Mouse (Mus musculus) neural tube, embryonic 15.5 days (tissue): ENCODE results near the gene Cacng6. TPM values are rescaled to one million over a fixed set of nuclear protein-coding genes. Genes with fewer than 3 reads are reported as not detected.
"Not testable (repeated sequence)": the region's sequence is repeated elsewhere in the genome, so short reads cannot be mapped to it uniquely, and the experiment has no call there.

Experiments used
- ATAC-seq: fragments of 200-750 bp; cut with Nextera tagmentation; 2 replicates; pipeline ENCODE4 v1.8.0; 2017; ENCODE audit warnings: mild to moderate bottlenecking, moderate TSS enrichment, moderate library complexity; ENCODE audit not compliant: low FRiP score
- H3K27ac ChIP-seq: fragments of 300-500 bp; sonication (generic); replicated peaks from 2 replicates; pipeline ENCODE4 v1.5.1; 2015; ENCODE audit warnings: mild to moderate bottlenecking, inconsistent platforms
- H3K27me3 ChIP-seq: fragments of 300-500 bp; sonication (generic); replicated peaks from 2 replicates; pipeline ENCODE4 v1.6.1; 2015; ENCODE audit warnings: inconsistent platforms
- H3K36me3 ChIP-seq: fragments of 300-500 bp; sonication (generic); 2 replicates; pipeline ENCODE4 v1.6.1; 2015; ENCODE audit warnings: inconsistent platforms
- H3K4me1 ChIP-seq: fragments of 300-500 bp; sonication (generic); 2 replicates; pipeline ENCODE4 v1.6.1; 2015; ENCODE audit warnings: inconsistent platforms
- H3K4me2 ChIP-seq: fragments of 300-500 bp; sonication (generic); 2 replicates; pipeline ENCODE4 v1.6.1; 2015; ENCODE audit warnings: inconsistent platforms, mild to moderate bottlenecking, moderate library complexity
- H3K4me3 ChIP-seq: fragments of 300-500 bp; sonication (generic); replicated peaks from 2 replicates; pipeline ENCODE4 v1.5.1; 2015; ENCODE audit warnings: mild to moderate bottlenecking, inconsistent platforms
- H3K9ac ChIP-seq: fragments of 300-500 bp; sonication (generic); replicated peaks from 2 replicates; pipeline ENCODE4 v1.6.1; 2015; ENCODE audit warnings: mild to moderate bottlenecking, inconsistent platforms
- H3K9me3 ChIP-seq: fragments of 300-500 bp; sonication (generic); replicated peaks from 2 replicates; pipeline ENCODE4 v1.6.1; 2016; ENCODE audit warnings: inconsistent platforms
- WGBS: fragments of 180-500 bp; shearing (Covaris S2); methylation state at CpG from one replicate; pipeline ENCODE4 v1.1.7; 2015; ENCODE audit warnings: mixed read lengths; 5-methylcytosine and 5-hydroxymethylcytosine counted together
- polyA plus RNA-seq: library from polyadenylated mRNA; unstranded; fragments of >200 nt; fragmentation: Nextera tagmentation; extraction: Ambion mirVana; gene quantifications from 2 replicates; pipeline ENCODE4 v1.2.1, GENCODE M21; 2015

Cacng6 gene
- polyA plus RNA-seq, 1 experiment from 2014 or later: 0.97 TPM

DNA sequence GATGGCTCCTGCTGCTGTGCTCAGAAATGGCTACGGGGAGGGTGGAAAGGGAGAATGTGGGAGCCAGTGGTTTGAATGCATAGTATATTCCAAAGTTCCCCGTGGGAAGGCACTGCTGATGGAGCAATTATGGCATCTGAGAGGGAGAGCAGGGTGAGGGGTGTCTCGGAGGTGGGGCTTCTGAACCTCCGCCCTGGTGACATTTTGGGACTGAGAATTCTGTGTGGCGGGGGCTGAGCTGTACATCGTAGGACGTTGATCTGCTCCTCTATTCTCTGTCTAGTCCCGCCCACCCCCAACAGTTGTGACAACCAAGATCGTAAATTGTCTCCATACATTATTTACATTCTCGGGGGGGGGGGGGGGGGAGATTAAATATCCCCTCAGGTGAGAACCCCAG lies 26.6 kb upstream of the Cacng6 start:
- H3K9ac ChIP-seq: no peak overlapping the region
- WGBS: 22% methylated on average over 10 of the region's 10 CpGs

GRCm38 (mm10) chr7:3397797-3398196 lies 26.2 kb upstream of the Cacng6 start:
- peak; percentile 65; the same call in 1 of the 2 replicates for ATAC-seq
- H3K27me3 ChIP-seq: no peaks in the 10 kb centered on the region
- H3K36me3 ChIP-seq: peaks cover 10% of the 10 kb centered on the region
- peaks cover 33% of the 10 kb centered on the region for H3K4me1 ChIP-seq
- H3K9ac ChIP-seq: no peak overlapping the region
- H3K4me3 ChIP-seq: no peak overlapping the region; the same call in 1 of the 2 replicates
- WGBS: 4% methylated on average over 7 of the region's 7 CpGs
- H3K9me3 ChIP-seq: no peaks in the 10 kb centered on the region
- peak overlapping the region; percentile 37 for H3K4me2 ChIP-seq
- H3K27ac ChIP-seq: no peak overlapping the region

More for the DNA sequence above, 26.6 kb upstream of the Cacng6 start:
- Histone ChIP-seq H3K36me3 (peaks cover 10% of the 10 kb centered on the region), H3K4me1 (peaks cover 37% of the 10 kb centered on the region), H3K9me3 (no peaks in the 10 kb centered on the region), H3K27ac (no peak overlapping the region), H3K27me3 (no peaks in the 10 kb centered on the region), H3K4me3 (no peak overlapping the region; the same call in 1 of the 2 replicates), H3K4me2 (peak overlapping the region; percentile 37)
- peak; percentile 30; the same call in 1 of the 2 replicates for ATAC-seq

GRCm38 (mm10) chr7:3398363-3398762 lies 25.6 kb upstream of the Cacng6 start:
- ATAC-seq: not testable (repeated sequence)
- WGBS: 93% methylated on average over 8 of the region's 8 CpGs

GRCm38 (mm10) chr7:3399937-3400336 lies 24.1 kb upstream of the Cacng6 start:
- H3K27ac ChIP-seq: no peak overlapping the region
- H3K9me3 ChIP-seq: no peaks in the 10 kb centered on the region
- no peak overlapping the region for H3K4me3 ChIP-seq
- H3K36me3 ChIP-seq: peaks cover 8% of the 10 kb centered on the region; the same call in 1 of the 2 replicates
- H3K27me3 ChIP-seq: no peaks in the 10 kb centered on the region
- peaks cover 19% of the 10 kb centered on the region for H3K4me1 ChIP-seq
- H3K9ac ChIP-seq: no peak overlapping the region
- no peak for ATAC-seq
- no peak overlapping the region for H3K4me2 ChIP-seq

More at GRCm38 (mm10) chr7:3398363-3398762, 25.6 kb upstream of the Cacng6 start:
- H3K27me3 ChIP-seq, H3K4me2 ChIP-seq, H3K27ac ChIP-seq, H3K9me3 ChIP-seq, H3K4me3 ChIP-seq, H3K9ac ChIP-seq: not testable (repeated sequence)
- Histone ChIP-seq H3K36me3 (peaks cover 16% of the 10 kb centered on the region), H3K4me1 (peaks cover 27% of the 10 kb centered on the region)

DNA sequence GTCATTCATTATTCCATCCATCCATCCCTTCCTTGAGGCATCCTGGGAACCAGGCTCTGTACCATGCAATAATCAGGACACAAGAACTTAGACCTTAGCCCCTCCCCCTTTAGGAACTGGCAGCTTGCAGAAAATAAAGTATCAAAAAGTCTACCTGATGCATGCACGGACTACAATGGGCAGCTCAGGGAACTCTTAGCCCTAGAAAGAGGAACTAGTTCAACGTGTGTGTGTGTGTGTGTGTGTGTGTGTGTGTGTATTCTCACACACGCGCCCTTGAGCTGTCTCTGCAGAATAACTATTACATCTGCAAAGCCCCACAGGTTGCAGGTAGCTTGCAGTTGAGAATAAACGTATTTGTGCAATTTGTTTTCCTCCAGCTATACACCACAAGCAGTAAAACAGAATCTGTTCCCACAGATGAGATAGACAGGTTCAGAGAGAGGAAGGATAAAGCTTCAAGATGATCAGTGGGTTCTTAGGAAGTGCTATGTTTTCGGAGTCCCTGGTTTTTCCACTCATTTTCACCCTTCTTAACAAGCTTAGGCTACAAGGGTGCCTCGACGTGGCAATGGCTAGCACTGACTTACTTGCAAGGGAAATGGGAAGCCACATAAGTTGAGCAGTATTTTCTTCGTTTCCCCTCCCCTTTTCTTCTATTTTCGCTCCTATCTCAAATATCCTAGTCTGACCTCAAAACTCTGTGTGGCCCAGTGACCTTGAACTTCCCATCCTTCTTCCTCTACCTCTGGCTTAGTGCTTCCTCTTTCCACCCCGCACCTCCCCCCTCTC lies 14.1 kb upstream of the Cacng6 start:
- peaks cover 24% of the 10 kb centered on the region for H3K27me3 ChIP-seq
- peaks cover 22% of the 10 kb centered on the region for H3K4me1 ChIP-seq
- no peaks in the 10 kb centered on the region for H3K36me3 ChIP-seq
- H3K9me3 ChIP-seq: no peaks in the 10 kb centered on the region
- H3K9ac ChIP-seq: no peak overlapping the region
- no peak overlapping the region for H3K4me3 ChIP-seq
- no peak overlapping the region for H3K27ac ChIP-seq
- no peak for ATAC-seq
- no peak overlapping the region for H3K4me2 ChIP-seq
- 75% methylated on average over 11 of the region's 11 CpGs for WGBS

DNA sequence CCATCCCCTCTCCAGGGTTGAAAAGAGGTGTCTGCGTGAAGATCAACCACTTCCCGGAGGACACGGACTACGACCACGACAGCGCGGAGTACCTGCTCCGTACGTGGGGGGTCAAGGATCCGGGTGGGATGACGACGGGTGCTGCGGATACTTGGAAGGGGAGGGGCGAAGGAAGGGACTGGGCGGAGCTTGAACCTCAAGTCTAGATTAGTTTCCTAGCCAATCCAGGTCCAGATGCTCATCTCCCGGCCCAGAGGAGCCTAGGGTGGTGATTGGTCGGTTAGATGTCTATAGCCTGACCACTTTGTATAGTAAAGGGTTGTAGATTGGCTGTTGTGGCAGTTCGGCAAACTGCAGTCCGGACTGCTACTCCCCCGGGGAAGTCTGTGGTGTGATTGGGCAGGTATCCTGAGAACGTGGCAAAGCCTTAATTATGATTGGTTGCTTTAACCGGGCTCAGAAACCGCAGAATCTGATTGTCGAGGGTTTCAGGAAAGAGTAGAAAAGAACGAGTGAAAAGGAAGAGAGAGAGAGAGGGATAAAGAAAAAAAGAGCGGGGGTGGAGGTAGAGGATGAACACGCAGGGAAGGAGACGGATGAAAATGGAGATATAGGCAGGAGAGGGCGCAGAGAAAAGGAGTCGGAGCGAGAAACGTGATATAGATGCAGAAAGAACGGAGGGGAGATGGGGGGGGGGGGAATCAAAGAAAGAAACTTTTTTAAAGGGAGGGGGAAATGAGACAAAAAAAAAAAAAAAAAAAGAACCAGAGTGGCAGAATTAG lies 12.6 kb upstream of the Cacng6 start:
- Histone ChIP-seq H3K4me2 (peak overlapping the region; percentile 86), H3K27me3 (peaks cover 29% of the 10 kb centered on the region), H3K4me3 (peak overlapping the region; percentile 41), H3K9me3 (no peaks in the 10 kb centered on the region), H3K4me1 (peaks cover 28% of the 10 kb centered on the region), H3K27ac (no peak overlapping the region), H3K9ac (peak overlapping the region; percentile 23), H3K36me3 (no peaks in the 10 kb centered on the region)
- under 1% methylated on average over 33 of the region's 33 CpGs for WGBS
- peak; percentile 87 for ATAC-seq

GRCm38 (mm10) chr7:3412036-3412435 lies 12.0 kb upstream of the Cacng6 start:
- 1% methylated on average over 20 of the region's 20 CpGs for WGBS
- ATAC-seq: no peak
- H3K9ac ChIP-seq: peak overlapping the region; percentile 23
- H3K36me3 ChIP-seq: no peaks in the 10 kb centered on the region
- H3K27me3 ChIP-seq: peaks cover 36% of the 10 kb centered on the region
- H3K9me3 ChIP-seq: no peaks in the 10 kb centered on the region
- H3K4me1 ChIP-seq: peaks cover 28% of the 10 kb centered on the region
- peak overlapping the region; percentile 86 for H3K4me2 ChIP-seq
- H3K27ac ChIP-seq: no peak overlapping the region
- peak overlapping the region; percentile 41 for H3K4me3 ChIP-seq

DNA sequence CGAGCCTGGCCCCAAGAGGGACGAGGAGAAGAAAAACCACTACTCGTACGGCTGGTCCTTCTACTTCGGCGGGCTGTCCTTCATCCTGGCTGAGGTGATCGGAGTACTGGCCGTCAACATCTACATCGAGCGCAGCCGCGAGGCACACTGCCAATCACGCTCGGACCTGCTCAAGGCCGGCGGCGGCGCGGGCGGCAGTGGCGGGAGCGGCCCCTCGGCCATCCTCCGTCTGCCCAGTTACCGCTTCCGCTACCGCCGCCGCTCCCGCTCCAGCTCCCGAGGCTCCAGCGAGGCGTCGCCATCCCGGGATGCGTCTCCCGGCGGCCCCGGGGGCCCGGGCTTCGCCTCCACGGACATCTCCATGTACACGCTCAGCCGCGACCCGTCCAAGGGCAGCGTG lies 9.1 kb upstream of the Cacng6 start:
- H3K4me1 ChIP-seq: peaks cover 28% of the 10 kb centered on the region
- peak overlapping the region; percentile 60 for H3K4me3 ChIP-seq
- under 1% methylated on average over 47 of the region's 47 CpGs for WGBS
- H3K27ac ChIP-seq: peak overlapping the region; percentile 41; the same call in 1 of the 2 replicates
- peak overlapping the region; percentile 65 for H3K9ac ChIP-seq
- H3K9me3 ChIP-seq: no peaks in the 10 kb centered on the region
- peaks cover 52% of the 10 kb centered on the region for H3K27me3 ChIP-seq
- H3K4me2 ChIP-seq: peak overlapping the region; percentile 97
- no peaks in the 10 kb centered on the region for H3K36me3 ChIP-seq
- ATAC-seq: 0 out of 2 replicates have a peak, but pooled peaks have one; percentile 16

- H3K4me1 ChIP-seq: peaks cover 28% of the 10 kb centered on the region
- H3K9ac ChIP-seq: peak overlapping the region; percentile 65
- WGBS: under 1% methylated on average over 28 of the region's 60 CpGs
- no peaks in the 10 kb centered on the region for H3K36me3 ChIP-seq
- no peak overlapping the region for H3K27ac ChIP-seq
- H3K27me3 ChIP-seq: peaks cover 52% of the 10 kb centered on the region
- no peaks in the 10 kb centered on the region for H3K9me3 ChIP-seq
- H3K4me2 ChIP-seq: peak overlapping the region; percentile 97
- ATAC-seq: peak; percentile 29
- H3K4me3 ChIP-seq: peak overlapping the region; percentile 60
These were observed 8.6 kb upstream of the Cacng6 start for GRCm38 (mm10) chr7:3415378-3415777.

DNA sequence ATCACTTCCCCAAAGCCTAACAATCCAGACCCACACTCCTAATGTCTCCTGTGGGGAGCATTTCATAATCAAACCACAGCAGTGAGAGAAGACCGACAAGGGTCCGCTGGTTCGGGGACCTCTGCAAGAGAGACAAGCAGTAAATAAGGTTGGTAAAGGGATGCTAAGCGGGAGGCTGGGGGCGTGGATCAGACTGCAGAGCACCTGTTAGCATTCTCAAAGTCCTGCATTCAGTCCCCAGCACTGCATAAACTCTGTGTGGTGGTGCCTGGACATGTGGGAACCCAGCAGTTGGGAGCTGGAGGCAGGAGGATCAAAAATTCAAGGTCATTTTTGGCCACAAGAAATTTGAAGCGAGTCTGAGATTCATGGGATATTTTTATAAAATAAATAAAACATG lies 4.1 kb upstream of the Cacng6 start:
- H3K4me2 ChIP-seq: no peak overlapping the region
- no peaks in the 10 kb centered on the region for H3K36me3 ChIP-seq
- no peaks in the 10 kb centered on the region for H3K9me3 ChIP-seq
- peaks cover 64% of the 10 kb centered on the region for H3K27me3 ChIP-seq
- 26% methylated on average over 6 of the region's 6 CpGs for WGBS
- H3K4me1 ChIP-seq: peaks cover 12% of the 10 kb centered on the region
- no peak overlapping the region for H3K9ac ChIP-seq
- no peak for ATAC-seq
- H3K4me3 ChIP-seq: no peak overlapping the region
- H3K27ac ChIP-seq: no peak overlapping the region

DNA sequence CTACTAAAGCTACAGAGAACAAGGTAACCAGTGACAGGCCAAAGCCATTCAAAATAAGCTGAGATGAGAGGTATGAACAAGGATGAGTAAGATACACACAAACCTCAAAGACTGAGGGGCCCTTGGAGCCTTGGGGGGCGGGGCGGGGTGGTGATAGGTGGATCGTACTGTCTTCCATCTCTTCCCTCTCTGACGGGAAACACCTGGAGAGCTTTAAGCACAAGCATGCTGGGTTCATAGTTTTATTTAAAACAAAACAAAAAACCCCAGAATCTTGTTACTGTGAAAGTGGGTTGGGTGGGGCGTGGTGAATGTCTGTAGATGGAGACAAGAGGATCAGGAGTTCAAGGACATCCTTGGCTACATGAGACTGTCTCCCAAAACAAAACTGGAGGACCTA lies 3.5 kb upstream of the Cacng6 start:
- WGBS: 52% methylated on average over 5 of the region's 5 CpGs
- Histone ChIP-seq H3K4me3 (no peak overlapping the region), H3K27ac (no peak overlapping the region), H3K27me3 (peaks cover 69% of the 10 kb centered on the region), H3K4me1 (peaks cover 8% of the 10 kb centered on the region), H3K9me3 (no peaks in the 10 kb centered on the region), H3K9ac (no peak overlapping the region), H3K4me2 (no peak overlapping the region), H3K36me3 (no peaks in the 10 kb centered on the region)
- ATAC-seq: no peak
